Mouse (Mus musculus) urinary bladder, postnatal 36 days (tissue): ENCODE data around the gene Eid3.

ENCODE experiments used
- DNase-seq, 2 experiments: peaks; one replicate each; pipeline ENCODE4 v3.0.0; 2022; ENCODE audit warnings: low spot score in 2 of 2, mixed read lengths in 1 of 2

Eid3 gene

DNA sequence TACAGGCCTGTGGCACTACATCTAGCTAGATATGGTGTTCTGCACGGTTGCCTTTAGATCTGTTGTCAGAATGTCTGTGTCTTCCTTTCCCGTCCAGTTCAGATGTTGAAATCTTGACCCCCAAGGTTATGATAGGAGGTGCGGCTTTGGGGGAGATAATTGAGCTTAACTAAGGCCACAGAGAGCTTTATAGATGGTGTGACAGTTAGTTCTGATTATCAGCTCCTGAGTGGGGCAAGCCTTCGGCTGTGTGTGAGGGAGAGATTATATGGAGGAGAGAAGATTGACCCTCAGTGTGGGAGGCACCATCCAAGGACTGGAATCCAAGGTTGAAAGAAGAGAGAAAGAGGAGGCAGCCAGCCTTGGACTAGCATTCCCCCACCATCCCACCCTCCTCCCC is 46.8 kb downstream of the Eid3 start:
- DNase-seq: no peak

DNA sequence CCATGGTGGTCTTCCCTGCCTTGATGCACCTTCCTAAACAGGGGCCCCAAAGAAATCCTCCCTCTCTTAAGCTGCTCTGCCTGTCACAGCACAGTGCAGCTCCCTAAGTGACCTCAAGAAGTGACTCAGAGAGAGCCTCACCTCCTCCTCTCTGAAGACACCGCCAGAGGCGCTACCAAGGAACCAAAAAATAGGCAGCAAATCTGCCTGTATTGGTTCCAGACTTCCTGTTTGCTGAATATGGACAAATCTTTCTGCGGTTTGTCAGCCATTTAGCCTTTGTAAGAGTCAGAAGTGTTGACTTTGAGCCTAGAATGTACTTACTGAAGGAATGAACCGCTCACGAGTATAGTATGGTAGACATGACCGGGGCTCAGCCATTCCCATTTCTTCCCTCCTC is 47.3 kb downstream of the Eid3 start:
- no peak for DNase-seq
